Mouse (Mus musculus): ENCODE results near the gene Usp15.
"Not testable (repeated sequence)": the region's sequence is repeated elsewhere in the genome, so short reads cannot be mapped to it uniquely, and the experiment has no call there.

DNA sequence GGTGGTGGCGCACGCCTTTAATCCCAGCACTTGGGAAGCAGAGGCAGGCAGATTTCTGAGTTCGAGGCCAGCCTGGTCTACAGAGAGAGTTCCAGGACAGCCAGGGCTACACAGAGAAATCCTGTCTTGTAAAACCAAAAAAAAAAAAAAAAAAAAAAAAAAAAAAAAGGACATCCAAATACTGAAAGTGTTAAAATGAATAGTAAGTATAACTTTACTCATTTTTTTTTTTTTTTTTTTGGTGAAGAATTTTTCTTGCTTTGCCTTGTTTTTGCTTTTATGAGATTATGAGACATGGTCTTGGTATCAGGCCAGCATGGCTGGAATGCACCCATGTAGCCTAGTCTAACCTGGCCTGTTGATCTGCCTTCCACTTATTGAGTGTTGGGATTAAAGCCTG lies 8.6 kb upstream of the Usp15 start:
- not testable (repeated sequence) for TF ChIP-seq CTCF, EP300 (IDR thresholded peaks at IDR 0.05; ENCODE audit: low read depth)

Measured in heart, postnatal 0 days (tissue).